Mouse (Mus musculus): ENCODE results near the gene Top3a.

GRCm38 (mm10) chr11:60706696-60707480 is 70.3 kb downstream of the Top3a start:
- TF ChIP-seq POLR2A (IDR thresholded peaks at IDR 0.05; ENCODE audit: extremely low read depth, insufficient read depth, low read length): no peak
- TF ChIP-seq CTCF (IDR thresholded peaks at IDR 0.05; ENCODE audit: low read depth, low read length): no peak
